ENCODE assay signal across 29 mouse cellular contexts in genomic region chr9:105018186-105018585, GRCm38 (mm10). TPM values are rescaled to one million over a fixed set of nuclear protein-coding genes. Genes with fewer than 3 reads are reported as not detected.
DNase-seq lines count a peak whose midpoint lies in the region; ATAC-seq lines count a peak whose summit lies in the region.
"Had no signal": no experiment of that assay in that cellular context is flagged by ENCODE, and none has a peak within 500 bp of the region (broad histone marks: within the 10 kb centered on the region; RNA-seq: fewer than 3 reads in every experiment).

No protein-coding gene starts in this region.

- peak; percentile 55 for DNase-seq in kidney, adult 18-20 months
- DNase-seq in Muller cell, postnatal 12 days (ENCODE audit: inconsistent ontology term) = peak; percentile 30
- peak; percentile 60 to 83 for DNase-seq in kidney, adult 8-10 months
- DNase-seq in kidney, postnatal 36 days = peak; percentile 71 to 80
- no peak for DNase-seq in spleen, adult 12 weeks (ENCODE audit: low spot score)
- DNase-seq in right cerebral cortex, adult 2 months (ENCODE audit: low spot score in 2 of 2) = no peak
- DNase-seq: adrenal gland, postnatal 10 days; cerebellum, adult 11 months; cerebellum, adult 9-10 months; cerebellum, postnatal 36 days; embryo, embryonic 11 days; gastrocnemius, postnatal 25 days; heart, adult 18-20 months; heart, postnatal 4 days; liver; lung, adult 2 months; lung, postnatal 10 days; thymus, postnatal 4 days had no signal

- WGBS in kidney, embryonic 16.5 days = 85% methylated on average over 7 of the region's 7 CpGs

- H3K27ac ChIP-seq in kidney, embryonic 16.5 days (ENCODE audit: low read length) = no peak overlapping the region
- H3K27ac ChIP-seq: embryonic facial prominence, embryonic 12.5 days; hindbrain, embryonic 14.5 days; layer of hippocampus, adult 2 months; liver, embryonic 14.5 days; macrophage; midbrain, embryonic 13.5 days; neural tube, embryonic 13.5 days had no signal

- no peaks in the 10 kb centered on the region for H3K9me3 ChIP-seq in kidney, embryonic 16.5 days (ENCODE audit: low read length)
- H3K9me3 ChIP-seq: embryonic facial prominence, embryonic 12.5 days; heart, embryonic 12.5 days; midbrain, embryonic 13.5 days; neural tube, embryonic 13.5 days had no signal

- no peaks in the 10 kb centered on the region for H3K36me3 ChIP-seq in kidney, embryonic 16.5 days (ENCODE audit: insufficient read depth, low read length)
- H3K36me3 ChIP-seq: embryonic facial prominence, embryonic 12.5 days; heart, embryonic 12.5 days; midbrain, embryonic 13.5 days; neural tube, embryonic 13.5 days had no signal

- ATAC-seq in kidney, embryonic 16.5 days (ENCODE audit: low FRiP score, low TSS enrichment) = no peak
- ATAC-seq: forebrain, embryonic 14.5 days; inflammation-experienced regulatory T-cells, adult 6 months; midbrain, embryonic 13.5 days had no signal

- H3K4me1 ChIP-seq in kidney, embryonic 16.5 days (ENCODE audit: insufficient read depth, low read length) = no peaks in the 10 kb centered on the region
- H3K4me1 ChIP-seq: embryonic facial prominence, embryonic 12.5 days; heart, embryonic 12.5 days; midbrain, embryonic 13.5 days; neural tube, embryonic 13.5 days had no signal

- no peak overlapping the region for H3K9ac ChIP-seq in kidney, embryonic 16.5 days (replicated peaks; ENCODE audit: low read length)
- H3K9ac ChIP-seq: embryonic facial prominence, embryonic 12.5 days; heart, embryonic 12.5 days; hindbrain, embryonic 14.5 days; liver, embryonic 14.5 days; midbrain, embryonic 13.5 days; neural tube, embryonic 13.5 days had no signal

- no peak overlapping the region for H3K4me2 ChIP-seq in kidney, embryonic 16.5 days (replicated peaks; ENCODE audit: low read depth, low read length)
- H3K4me2 ChIP-seq: embryonic facial prominence, embryonic 12.5 days; heart, embryonic 12.5 days; hindbrain, embryonic 14.5 days; midbrain, embryonic 13.5 days; neural tube, embryonic 13.5 days had no signal

- H3K4me3 ChIP-seq in kidney, embryonic 16.5 days (ENCODE audit: low read length) = no peak overlapping the region
- H3K4me3 ChIP-seq: embryonic facial prominence, embryonic 12.5 days; heart, embryonic 12.5 days; layer of hippocampus, adult 2 months; midbrain, embryonic 13.5 days; neural tube, embryonic 13.5 days had no signal

- H3K27me3 ChIP-seq in kidney, embryonic 16.5 days (ENCODE audit: insufficient read depth, low read length) = no peaks in the 10 kb centered on the region; the same call in 1 of the 2 replicates
- H3K27me3 ChIP-seq: embryonic facial prominence, embryonic 12.5 days; heart, embryonic 12.5 days; midbrain, embryonic 13.5 days; neural tube, embryonic 13.5 days had no signal

RNA-seq across cellular contexts. Expression of gene Mrpl3, which starts 34.9 kb away (rescaled TPM):
- 102 and 110 TPM in 2 replicates for polyA plus RNA-seq in kidney, embryonic 16.5 days (2015; fragmentation: Nextera tagmentation; extraction: Ambion mirVana)

Comparison
In these comparisons a context has a peak if more than half of its experiments do, and no peak if none do; other contexts are left out.
1. DNase-seq: peak in kidney, adult 18-20 months (single experiment), Muller cell, postnatal 12 days (single experiment), kidney, adult 8-10 months (2 of 2) and kidney, postnatal 36 days (2 of 2); none in spleen, adult 12 weeks (single experiment) and right cerebral cortex, adult 2 months (0 of 2).